Mouse (Mus musculus) adrenal gland, postnatal 0 days (tissue): Measurements from ENCODE around the gene Ugt2b34. TPM values are rescaled to one million over a fixed set of nuclear protein-coding genes. Genes with fewer than 3 reads are reported as not detected.

Experiments used
- polyA plus RNA-seq: library from polyadenylated mRNA; unstranded; fragments of >200 nt; fragmentation: Nextera tagmentation; extraction: Ambion mirVana; gene quantifications from 2 replicates; pipeline ENCODE4 v1.2.1, GENCODE M21; 2015

The Ugt2b34 gene
- polyA plus RNA-seq = 1.9 and 2.3 TPM in 2 replicates

GRCm38 (mm10) chr5:86906758-86907157 lies at the start of gene Ugt2b34:
Gene Ugt2b34 (minus strand): TSS chr5:86906937.

GRCm38 (mm10) chr5:86926426-86926825 lies 19.7 kb upstream of the Ugt2b34 start, which contains the start of gene Ugt2b1:
Gene Ugt2b1 (minus strand): TSS chr5:86926530.

Other genes starting within 250 kb of the Ugt2b34 start
- gene Tmprss11b, start 230.6 kb downstream of the Ugt2b34 start, polyA plus RNA-seq = not detected in 2 replicates
- not detected in 2 replicates for gene Tmprss11e, start 161.1 kb downstream of the Ugt2b34 start, polyA plus RNA-seq
- gene Ythdc1, start 102.7 kb downstream of the Ugt2b34 start, polyA plus RNA-seq = 21.6 and 23.7 TPM in 2 replicates
- gene Ugt2b1, start 19.6 kb upstream of the Ugt2b34 start, polyA plus RNA-seq = 0.09 and 0.21 TPM in 2 replicates
- gene Ugt2b35, start 93.9 kb upstream of the Ugt2b34 start, polyA plus RNA-seq = 0.07 and 0.16 TPM in 2 replicates
- 0.23 and 0.43 TPM in 2 replicates for gene Ugt2b36, start 185.6 kb upstream of the Ugt2b34 start, polyA plus RNA-seq
- 2.7 and 5.0 TPM in 2 replicates for gene Ugt2b5, start 233.4 kb upstream of the Ugt2b34 start, polyA plus RNA-seq